Mouse (Mus musculus) testis, adult 2 months (tissue): ENCODE results near the gene Dbndd1.

Experiments
- CTCF ChIP-seq: fragments of 200-500 bp; IDR thresholded peaks from 2 replicates; pipeline ENCODE4 v1.5.1; 2012; ENCODE audit warnings: low read depth, mild to moderate bottlenecking, inconsistent platforms, low read length, moderate library complexity; ENCODE audit not compliant: control insufficient read depth, insufficient read depth, insufficient replicate concordance
- POLR2A ChIP-seq: fragments of 200-500 bp; IDR thresholded peaks from 2 replicates; pipeline ENCODE4 v1.6.1; 2012; ENCODE audit warnings: low read depth, mild to moderate bottlenecking, inconsistent platforms, low read length, moderate library complexity; ENCODE audit not compliant: control insufficient read depth

DNA sequence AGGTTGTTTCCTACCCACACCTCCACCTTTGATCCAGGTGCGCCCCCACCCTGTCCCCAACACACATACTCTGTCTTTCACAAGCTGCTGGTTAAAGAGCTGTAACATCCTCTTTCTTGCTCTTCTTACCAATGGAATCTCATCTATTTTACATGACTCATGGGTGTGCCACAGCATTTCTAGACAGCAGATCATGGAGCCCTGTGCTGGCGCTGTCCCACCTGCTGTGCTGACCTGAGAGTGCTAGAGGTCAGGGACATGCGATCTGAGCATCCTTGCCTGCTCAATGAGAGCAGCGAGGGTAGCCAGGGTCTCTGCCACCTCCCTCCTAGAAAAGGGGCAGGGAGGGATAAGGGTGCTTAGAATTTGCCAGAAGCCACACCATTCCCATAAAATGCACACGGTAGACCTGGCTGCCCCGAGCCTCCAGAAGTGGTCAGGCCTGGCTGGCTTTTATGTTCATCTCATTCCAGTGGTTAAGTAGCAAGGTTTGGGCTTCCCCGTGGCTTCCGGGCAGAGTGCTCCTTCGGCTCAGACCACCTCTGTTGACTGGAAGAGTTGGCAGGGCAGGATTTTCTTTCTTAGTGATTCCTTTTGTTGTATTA lies 10.6 kb downstream of the Dbndd1 start:
- TF ChIP-seq CTCF (no peak), POLR2A (0 out of 2 replicates have a peak, but pooled peaks have one; percentile 9)
